Comparison of ENCODE assay signal across 7 mouse cellular contexts in genomic region chr9:65667701-65668100, GRCm38 (mm10). TPM values are rescaled to one million over a fixed set of nuclear protein-coding genes. Genes with fewer than 3 reads are reported as not detected.
DNase-seq lines count a peak whose midpoint lies in the region; ATAC-seq and TF ChIP-seq lines count a peak whose summit lies in the region.

Gene Oaz2 (plus strand): TSS chr9:65668001.

- no peak within 1 kb of the TSS for H3K27ac ChIP-seq in CH12.LX (ENCODE audit: insufficient read depth, low read depth)
- H3K27ac ChIP-seq in forebrain, postnatal 0 days (ENCODE audit: low read depth, low read length) = no peak within 1 kb of the TSS
- no peak within 1 kb of the TSS for H3K27ac ChIP-seq in hindbrain, embryonic 15.5 days (replicated peaks)
- no peak within 1 kb of the TSS for H3K27ac ChIP-seq in liver, postnatal 0 days (ENCODE audit: low read depth)

- no peak for ATAC-seq in G1E (ENCODE audit: extremely low read depth, insufficient number of reproducible peaks, low FRiP score, poor library complexity, severe bottlenecking)
- ATAC-seq in forebrain, postnatal 0 days = no peak
- no peak for ATAC-seq in hindbrain, embryonic 15.5 days (ENCODE audit: low FRiP score, low read depth)
- no peak for ATAC-seq in liver, postnatal 0 days

- H3K9ac ChIP-seq in CH12.LX (ENCODE audit: insufficient read depth, low read depth) = no peak within 1 kb of the TSS
- H3K9ac ChIP-seq in forebrain, postnatal 0 days = no peak within 1 kb of the TSS
- no peak within 1 kb of the TSS for H3K9ac ChIP-seq in hindbrain, embryonic 15.5 days
- H3K9ac ChIP-seq in liver, postnatal 0 days (replicated peaks) = no peak within 1 kb of the TSS

- no peak for TF ChIP-seq EP300 in CH12.LX (IDR thresholded peaks at IDR 0.05; ENCODE audit: low read length)
- TF ChIP-seq EP300 in liver, postnatal 0 days (IDR thresholded peaks at IDR 0.05; ENCODE audit: low read depth) = no peak

- WGBS in forebrain, postnatal 0 days = 93% methylated on average over 8 of the region's 8 CpGs
- WGBS in hindbrain, embryonic 15.5 days = 95% methylated on average over 8 of the region's 8 CpGs
- 90% methylated on average over 8 of the region's 8 CpGs for WGBS in liver, postnatal 0 days (ENCODE audit: insufficient replicate concordance)

- no peak for TF ChIP-seq RAD21 in CH12.LX (IDR thresholded peaks at IDR 0.05; ENCODE audit: low read depth, low read length)

- no peaks in the 10 kb centered on the region for H3K9me3 ChIP-seq in CH12.LX (replicated peaks; ENCODE audit: low read length)
- H3K9me3 ChIP-seq in G1E (replicated peaks) = no peaks in the 10 kb centered on the region
- no peaks in the 10 kb centered on the region for H3K9me3 ChIP-seq in forebrain, postnatal 0 days (ENCODE audit: low read length)
- H3K9me3 ChIP-seq in hindbrain, embryonic 15.5 days = no peaks in the 10 kb centered on the region
- no peaks in the 10 kb centered on the region for H3K9me3 ChIP-seq in liver, postnatal 0 days (ENCODE audit: low read length)

- dilution Hi-C loops in CH12.LX (cut with MboI; ENCODE audit: extremely low pct_ligation_motif_present, extremely low pct_unique_long_range_greater_than_20kb, low sequenced_read_pairs) = no loop called here

- H3K79me2 ChIP-seq in CH12.LX (replicated peaks; ENCODE audit: control insufficient read depth, extremely low read depth, insufficient read depth, poor library complexity, severe bottlenecking) = no peaks in the 10 kb centered on the region

- H3K4me2 ChIP-seq in CH12.LX (ENCODE audit: insufficient read depth, low read depth, poor library complexity, severe bottlenecking) = no peak within 1 kb of the TSS
- no peak within 1 kb of the TSS for H3K4me2 ChIP-seq in forebrain, postnatal 0 days (ENCODE audit: low read depth)
- H3K4me2 ChIP-seq in hindbrain, embryonic 15.5 days = no peak within 1 kb of the TSS
- H3K4me2 ChIP-seq in liver, postnatal 0 days (ENCODE audit: low read depth, low read length) = no peak within 1 kb of the TSS

- no peak for TF ChIP-seq POLR2A in CH12.LX (IDR thresholded peaks at IDR 0.05; ENCODE audit: low read depth, low read length)

- in situ Hi-C loops in CH12.LX (cut with MboI; ENCODE audit: low pct_ligation_motif_present, low pct_unique_long_range_greater_than_20kb, low sequenced_read_pairs) = no loop called here

- peaks cover 0 to 1% of the 10 kb centered on the region in 2 experiments; a peak in 1 of 4 replicates for H3K4me1 ChIP-seq in CH12.LX (ENCODE audit: control insufficient read depth in 1 of 2, insufficient read depth in 2 of 2)
- peaks cover 15% of the 10 kb centered on the region for H3K4me1 ChIP-seq in G1E (ENCODE audit: insufficient read depth, low read depth, low read length)
- H3K4me1 ChIP-seq in forebrain, postnatal 0 days (ENCODE audit: insufficient read depth) = no peaks in the 10 kb centered on the region
- H3K4me1 ChIP-seq in hindbrain, embryonic 15.5 days (replicated peaks) = no peaks in the 10 kb centered on the region
- peaks cover 15% of the 10 kb centered on the region for H3K4me1 ChIP-seq in liver, postnatal 0 days (ENCODE audit: insufficient read depth)

- H3K27me3 ChIP-seq in CH12.LX (replicated peaks) = no peaks in the 10 kb centered on the region
- H3K27me3 ChIP-seq in G1E (ENCODE audit: insufficient read depth, low read length) = peaks cover 21% of the 10 kb centered on the region
- no peaks in the 10 kb centered on the region for H3K27me3 ChIP-seq in forebrain, postnatal 0 days (ENCODE audit: insufficient read depth, low read length)
- no peaks in the 10 kb centered on the region for H3K27me3 ChIP-seq in hindbrain, embryonic 15.5 days
- H3K27me3 ChIP-seq in liver, postnatal 0 days (ENCODE audit: insufficient read depth, low read length) = no peaks in the 10 kb centered on the region

- no peaks in the 10 kb centered on the region for H3K36me3 ChIP-seq in CH12.LX (replicated peaks in 1 of 2; ENCODE audit: control insufficient read depth in 1 of 2, insufficient read depth in 1 of 2, low read length in 1 of 2)
- no peaks in the 10 kb centered on the region for H3K36me3 ChIP-seq in G1E (replicated peaks)
- H3K36me3 ChIP-seq in forebrain, postnatal 0 days (ENCODE audit: insufficient read depth) = no peaks in the 10 kb centered on the region
- no peaks in the 10 kb centered on the region for H3K36me3 ChIP-seq in hindbrain, embryonic 15.5 days
- H3K36me3 ChIP-seq in liver, postnatal 0 days (replicated peaks; ENCODE audit: insufficient read depth, low read length) = no peaks in the 10 kb centered on the region

- DNase-seq in CH12.LX (ENCODE audit: extremely low read depth) (no peak), G1E (ENCODE audit: low spot score) (no peak)
- DNase-seq in forebrain, postnatal 0 days = no peak
- no peak for DNase-seq in liver, postnatal 0 days
- no peak for DNase-seq in right cerebral cortex, adult 2 months (ENCODE audit: low spot score in 2 of 2)
- no peak for DNase-seq in urinary bladder, postnatal 36 days (ENCODE audit: low spot score in 2 of 2)

- TF ChIP-seq CTCF in CH12.LX (conservative IDR thresholded peaks at IDR 0.05 in 1 of 2, IDR thresholded peaks at IDR 0.05 in 1 of 2; ENCODE audit: low read depth in 2 of 2, low read length in 2 of 2) = no peak
- no peak for TF ChIP-seq CTCF in G1E (IDR thresholded peaks at IDR 0.05; ENCODE audit: low read depth, low read length)
- no peak for TF ChIP-seq CTCF in forebrain, postnatal 0 days (IDR thresholded peaks at IDR 0.05; ENCODE audit: low read depth)
- no peak for TF ChIP-seq CTCF in liver, postnatal 0 days (IDR thresholded peaks at IDR 0.05; ENCODE audit: low read depth)

- H3K4me3 ChIP-seq in CH12.LX (replicated peaks in 1 of 3; ENCODE audit: low read depth in 2 of 3, low read length in 2 of 3, poor library complexity in 1 of 3) (no peak within 1 kb of the TSS), G1E (ENCODE audit: low read depth, low read length) (no peak within 1 kb of the TSS)
- H3K4me3 ChIP-seq in forebrain, postnatal 0 days (ENCODE audit: low read depth, low read length) = no peak within 1 kb of the TSS
- H3K4me3 ChIP-seq in hindbrain, embryonic 15.5 days = no peak within 1 kb of the TSS
- H3K4me3 ChIP-seq in liver, postnatal 0 days (ENCODE audit: low read depth, low read length) = no peak within 1 kb of the TSS

TF ChIP-seq in CH12.LX, 34 proteins besides CTCF, POLR2A, EP300 and RAD21:
- TF ChIP-seq ZMIZ1 (IDR thresholded peaks at IDR 0.05; ENCODE audit: low read depth, low read length) = no peak
- no peak for TF ChIP-seq MYC (IDR thresholded peaks at IDR 0.05; ENCODE audit: low read depth, low read length)
- no peak for TF ChIP-seq ZC3H11A (IDR thresholded peaks at IDR 0.05; ENCODE audit: low read depth, low read length)
- no peak for TF ChIP-seq USF1 (IDR thresholded peaks at IDR 0.05; ENCODE audit: low read depth, low read length)
- TF ChIP-seq CHD1 (IDR thresholded peaks at IDR 0.05; ENCODE audit: low read depth, low read length) = no peak
- TF ChIP-seq IRF4 (IDR thresholded peaks at IDR 0.05; ENCODE audit: low read depth, low read length) = no peak
- TF ChIP-seq RCOR1 (conservative IDR thresholded peaks at IDR 0.05; ENCODE audit: low read depth, low read length) = no peak
- TF ChIP-seq ZNF384 (IDR thresholded peaks at IDR 0.05; ENCODE audit: low read depth, low read length) = no peak
- no peak for TF ChIP-seq GABPA (IDR thresholded peaks at IDR 0.05; ENCODE audit: insufficient replicate concordance, low read depth, low read length)
- no peak for TF ChIP-seq USF2 (conservative IDR thresholded peaks at IDR 0.05; ENCODE audit: low read depth, low read length)
- TF ChIP-seq POLR2AphosphoS2 (IDR thresholded peaks at IDR 0.05; ENCODE audit: low read depth, low read length) = no peak

RNA-seq across cellular contexts. Expression of gene Oaz2, which starts in this region (rescaled TPM):
- total RNA-seq in CH12.LX (2012; rRNA removed) (30.2 and 30.9 TPM in 2 replicates), CH12.LX (2014; rRNA removed) (35.3 and 38.9 TPM in 2 replicates), G1E (2014; fragmentation: Nextera tagmentation) (12.0 and 16.2 TPM in 2 replicates), G1E (2017) (39.3 and 43.0 TPM in 2 replicates)
- polyA plus RNA-seq in CH12.LX (2012; ENCODE audit: insufficient read length, low read depth) (55.7 and 61.4 TPM in 2 replicates), G1E (2012) (85.7 and 118 TPM in 2 replicates)
- 284 and 301 TPM in 2 replicates for total RNA-seq in forebrain, postnatal 0 days (2014; rRNA removed)
- 374 and 392 TPM in 2 replicates for polyA plus RNA-seq in forebrain, postnatal 0 days (2015; fragmentation: Nextera tagmentation; extraction: Ambion mirVana)
- polyA plus RNA-seq in hindbrain, embryonic 15.5 days (2015; fragmentation: Nextera tagmentation; extraction: Ambion mirVana) = 404 and 429 TPM in 2 replicates
- 50.9 and 52.8 TPM in 2 replicates for polyA plus RNA-seq in liver, postnatal 0 days (2015; fragmentation: Nextera tagmentation; extraction: Ambion mirVana)
